Mouse (Mus musculus) ES-E14 (cell line): ENCODE results near the gene Gm5678.
"Not testable (repeated sequence)": the region's sequence is repeated elsewhere in the genome, so short reads cannot be mapped to it uniquely, and the experiment has no call there.

ENCODE experiments used
- CHD2 ChIP-seq: IDR thresholded peaks from 2 replicates; pipeline ENCODE4 v1.6.1; 2014; ENCODE audit warnings: mild to moderate bottlenecking, low read depth, low read length, inconsistent platforms
- HCFC1 ChIP-seq: IDR thresholded peaks from 2 replicates; pipeline ENCODE4 v1.6.1; 2012; ENCODE audit warnings: low read length, inconsistent platforms, borderline replicate concordance; ENCODE audit not compliant: insufficient read depth
- MAFK ChIP-seq: IDR thresholded peaks from 2 replicates; pipeline ENCODE4 v1.6.1; 2014; ENCODE audit warnings: mild to moderate bottlenecking, low read depth, low read length, inconsistent platforms; ENCODE audit not compliant: insufficient read depth
- ZC3H11A ChIP-seq: IDR thresholded peaks from 2 replicates; pipeline ENCODE4 v1.6.1; 2012; ENCODE audit warnings: low read depth, mild to moderate bottlenecking, inconsistent platforms, low read length, borderline replicate concordance
- ZNF384 ChIP-seq: IDR thresholded peaks from 2 replicates; pipeline ENCODE4 v1.6.1; 2012; ENCODE audit warnings: low read depth, low read length, inconsistent platforms

DNA sequence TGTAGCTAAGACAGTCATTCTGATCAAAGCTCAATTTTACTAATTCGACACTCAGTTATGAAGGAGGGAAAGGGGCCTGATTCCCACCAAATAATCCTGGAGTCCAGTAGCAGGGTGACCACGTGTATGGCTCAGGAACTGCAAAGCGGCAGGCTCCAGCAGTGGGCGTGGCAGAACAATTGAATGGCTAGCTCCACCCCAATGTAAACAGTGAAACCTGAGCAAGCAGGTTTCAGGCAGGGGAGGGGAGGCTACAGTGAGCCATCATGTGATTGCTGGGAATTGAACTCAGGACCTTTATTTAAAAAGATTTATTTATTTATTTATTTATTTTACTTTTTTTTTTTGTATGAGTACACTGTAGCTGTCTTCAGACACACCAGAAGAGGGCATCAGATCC lies 42.6 kb downstream of the Gm5678 start:
- not testable (repeated sequence) for TF ChIP-seq HCFC1, CHD2, MAFK, ZC3H11A, ZNF384
